Mouse (Mus musculus) liver, embryonic 13.5 days (tissue): ENCODE measurements around the gene Ulk2. TPM values are rescaled to one million over a fixed set of nuclear protein-coding genes. Genes with fewer than 3 reads are reported as not detected.
"Not testable (repeated sequence)": the region's sequence is repeated elsewhere in the genome, so short reads cannot be mapped to it uniquely, and the experiment has no call there.

Experiments
- ATAC-seq: fragments of 200-750 bp; cut with Nextera tagmentation; 2 replicates; pipeline ENCODE4 v1.8.0; 2017; ENCODE audit warnings: low read depth, mild to moderate bottlenecking, moderate number of reproducible peaks, moderate library complexity
- DNase-seq: peaks from one replicate; pipeline ENCODE4 v3.0.0; 2022
- H3K27ac ChIP-seq: fragments of 300-500 bp; sonication (generic); 2 replicates; pipeline ENCODE4 v1.5.1; 2015; ENCODE audit warnings: moderate library complexity, mild to moderate bottlenecking, inconsistent platforms
- H3K27me3 ChIP-seq: fragments of 300-500 bp; sonication (generic); 2 replicates; pipeline ENCODE4 v1.6.1; 2015; ENCODE audit warnings: mild to moderate bottlenecking, inconsistent platforms
- H3K36me3 ChIP-seq: fragments of 300-500 bp; sonication (generic); 2 replicates; pipeline ENCODE4 v1.6.1; 2015; ENCODE audit warnings: mild to moderate bottlenecking, inconsistent platforms
- H3K4me1 ChIP-seq: fragments of 300-500 bp; sonication (generic); replicated peaks from 2 replicates; pipeline ENCODE4 v1.6.1; 2015; ENCODE audit warnings: inconsistent platforms
- H3K4me2 ChIP-seq: fragments of 300-500 bp; sonication (generic); 2 replicates; pipeline ENCODE4 v1.6.1; 2015; ENCODE audit warnings: inconsistent platforms, mild to moderate bottlenecking, moderate library complexity
- H3K4me3 ChIP-seq: fragments of 300-500 bp; sonication (generic); replicated peaks from 2 replicates; pipeline ENCODE4 v1.5.1; 2015; ENCODE audit warnings: mild to moderate bottlenecking, inconsistent platforms
- H3K9ac ChIP-seq: fragments of 300-500 bp; sonication (generic); 2 replicates; pipeline ENCODE4 v1.6.1; 2015; ENCODE audit warnings: mild to moderate bottlenecking, inconsistent platforms
- H3K9me3 ChIP-seq: fragments of 300-500 bp; sonication (generic); replicated peaks from 2 replicates; pipeline ENCODE4 v1.6.1; 2016; ENCODE audit warnings: inconsistent platforms
- WGBS: fragments of 180-500 bp; shearing (Covaris S2); methylation state at CpG from one replicate; pipeline ENCODE4 v1.1.7; 2015; ENCODE audit not compliant: insufficient replicate concordance; 5-methylcytosine and 5-hydroxymethylcytosine counted together
- polyA plus RNA-seq: library from polyadenylated mRNA; unstranded; fragments of >200 nt; fragmentation: Nextera tagmentation; extraction: Ambion mirVana; gene quantifications from 2 replicates; pipeline ENCODE4 v1.2.1, GENCODE M21; 2015

Ulk2 gene
- polyA plus RNA-seq, 1 experiment from 2014 or later: 2.3 TPM

- 40% methylated on average over 3 of the region's 3 CpGs for WGBS
- H3K36me3 ChIP-seq: no peaks in the 10 kb centered on the region
Observed at GRCm38 (mm10) chr11:61851195-61851594, 3.7 kb downstream of the Ulk2 start.

GRCm38 (mm10) chr11:61840663-61841062 lies 14.2 kb downstream of the Ulk2 start:
- not testable (repeated sequence) for H3K9ac ChIP-seq, ATAC-seq, H3K4me1 ChIP-seq, H3K27ac ChIP-seq, H3K4me3 ChIP-seq, DNase-seq, H3K36me3 ChIP-seq, H3K4me2 ChIP-seq, H3K9me3 ChIP-seq, H3K27me3 ChIP-seq
- WGBS: 63% methylated on average over 3 of the region's 3 CpGs

More at GRCm38 (mm10) chr11:61851195-61851594, 3.7 kb downstream of the Ulk2 start:
- no peak overlapping the region for H3K4me2 ChIP-seq
- no peak overlapping the region for H3K27ac ChIP-seq
- no peak overlapping the region for H3K9ac ChIP-seq
- no peak for ATAC-seq
- no peak for DNase-seq
- no peaks in the 10 kb centered on the region for H3K9me3 ChIP-seq
- H3K4me3 ChIP-seq: no peak overlapping the region
- no peaks in the 10 kb centered on the region for H3K27me3 ChIP-seq
- peaks cover 17% of the 10 kb centered on the region for H3K4me1 ChIP-seq

GRCm38 (mm10) chr11:61839940-61840339 lies 14.9 kb downstream of the Ulk2 start:
- ATAC-seq (no peak), DNase-seq (no peak)
- Histone ChIP-seq H3K9me3 (no peaks in the 10 kb centered on the region), H3K4me2 (no peak overlapping the region), H3K9ac (no peak overlapping the region), H3K27me3 (no peaks in the 10 kb centered on the region), H3K4me3 (no peak overlapping the region), H3K36me3 (0 out of 2 replicates have a peak, but pooled peaks cover 3% of the 10 kb centered on the region), H3K27ac (no peak overlapping the region), H3K4me1 (peaks cover 4% of the 10 kb centered on the region; the same call in 1 of the 2 replicates)

- DNase-seq (no peak), ATAC-seq (no peak)
- Histone ChIP-seq H3K36me3 (0 out of 2 replicates have a peak, but pooled peaks cover 6% of the 10 kb centered on the region), H3K27me3 (no peaks in the 10 kb centered on the region), H3K9ac (no peak overlapping the region), H3K27ac (no peak overlapping the region), H3K4me2 (no peak overlapping the region), H3K4me3 (no peak overlapping the region), H3K9me3 (no peaks in the 10 kb centered on the region), H3K4me1 (peaks cover 4% of the 10 kb centered on the region; the same call in 1 of the 2 replicates)
- WGBS: 54% methylated on average over 1 of the region's 1 CpGs
Observed at GRCm38 (mm10) chr11:61839182-61839581, 15.7 kb downstream of the Ulk2 start.

- H3K4me3 ChIP-seq: no peak overlapping the region
- H3K9me3 ChIP-seq: no peaks in the 10 kb centered on the region
- ATAC-seq (no peak), DNase-seq (no peak)
- no peaks in the 10 kb centered on the region for H3K27me3 ChIP-seq
- 48% methylated on average over 4 of the region's 4 CpGs for WGBS
- no peak overlapping the region for H3K27ac ChIP-seq
- H3K4me2 ChIP-seq: no peak overlapping the region
- H3K9ac ChIP-seq: no peak overlapping the region
- H3K36me3 ChIP-seq: peaks cover 8% of the 10 kb centered on the region; the same call in 1 of the 2 replicates
- H3K4me1 ChIP-seq: no peaks in the 10 kb centered on the region
Observed at GRCm38 (mm10) chr11:61809793-61810192, 45.1 kb downstream of the Ulk2 start.

GRCm38 (mm10) chr11:61808551-61809117 lies 46.2 kb downstream of the Ulk2 start:
- no peak overlapping the region for H3K27ac ChIP-seq
- no peaks in the 10 kb centered on the region for H3K4me1 ChIP-seq
- no peaks in the 10 kb centered on the region for H3K9me3 ChIP-seq
- H3K9ac ChIP-seq: no peak overlapping the region
- no peaks in the 10 kb centered on the region for H3K27me3 ChIP-seq
- no peak overlapping the region for H3K4me3 ChIP-seq
- peaks cover 8% of the 10 kb centered on the region; the same call in 1 of the 2 replicates for H3K36me3 ChIP-seq
- DNase-seq (no peak), ATAC-seq (no peak)
- WGBS: 74% methylated on average over 2 of the region's 2 CpGs
- H3K4me2 ChIP-seq: no peak overlapping the region

GRCm38 (mm10) chr11:61793441-61793840 lies 61.4 kb downstream of the Ulk2 start:
- H3K4me1 ChIP-seq: no peaks in the 10 kb centered on the region
- H3K36me3 ChIP-seq: peaks cover 24% of the 10 kb centered on the region
- no peak overlapping the region for H3K27ac ChIP-seq
- H3K4me3 ChIP-seq: no peak overlapping the region
- no peak overlapping the region for H3K4me2 ChIP-seq
- ATAC-seq: no peak
- H3K9ac ChIP-seq: no peak overlapping the region
- 68% methylated on average over 1 of the region's 1 CpGs for WGBS
- no peaks in the 10 kb centered on the region for H3K27me3 ChIP-seq
- no peaks in the 10 kb centered on the region for H3K9me3 ChIP-seq
- no peak for DNase-seq

GRCm38 (mm10) chr11:61788550-61788949 lies 66.3 kb downstream of the Ulk2 start:
- Histone ChIP-seq H3K27ac (no peak overlapping the region), H3K36me3 (peaks cover 23% of the 10 kb centered on the region), H3K4me2 (no peak overlapping the region), H3K4me3 (no peak overlapping the region), H3K27me3 (no peaks in the 10 kb centered on the region), H3K4me1 (no peaks in the 10 kb centered on the region), H3K9me3 (no peaks in the 10 kb centered on the region), H3K9ac (no peak overlapping the region)
- no peak for ATAC-seq
- no peak for DNase-seq
- WGBS: 68% methylated on average over 1 of the region's 1 CpGs

- DNase-seq, H3K9ac ChIP-seq, H3K4me2 ChIP-seq, H3K36me3 ChIP-seq, ATAC-seq, H3K27ac ChIP-seq, H3K4me3 ChIP-seq, H3K4me1 ChIP-seq, H3K27me3 ChIP-seq, H3K9me3 ChIP-seq: not testable (repeated sequence)
- WGBS: 83% methylated on average over 3 of the region's 3 CpGs
Observed at GRCm38 (mm10) chr11:61782526-61782925, 72.3 kb downstream of the Ulk2 start.

- DNase-seq (no peak), ATAC-seq (no peak)
- Histone ChIP-seq H3K36me3 (peaks cover 5% of the 10 kb centered on the region; the same call in 1 of the 2 replicates), H3K4me3 (no peak overlapping the region), H3K9ac (no peak overlapping the region), H3K9me3 (no peaks in the 10 kb centered on the region), H3K4me2 (no peak overlapping the region), H3K27ac (no peak overlapping the region), H3K27me3 (no peaks in the 10 kb centered on the region), H3K4me1 (no peaks in the 10 kb centered on the region)
- 66% methylated on average over 4 of the region's 4 CpGs for WGBS
Observed at GRCm38 (mm10) chr11:61774551-61775149, 80.2 kb downstream of the Ulk2 start.

- DNase-seq (peak; percentile 99), ATAC-seq (peak; percentile 89)
- Histone ChIP-seq H3K4me1 (peaks cover 38% of the 10 kb centered on the region), H3K27ac (peak within 1 kb of the TSS; percentile 72; the same call in 1 of the 2 replicates), H3K36me3 (0 out of 2 replicates have a peak, but pooled peaks cover 3% of the 10 kb centered on the region), H3K9ac (peak within 1 kb of the TSS; percentile 74), H3K27me3 (no peaks in the 10 kb centered on the region), H3K4me2 (peak within 1 kb of the TSS; percentile 72), H3K9me3 (no peaks in the 10 kb centered on the region), H3K4me3 (peak within 1 kb of the TSS; percentile 66)
- under 1% methylated on average over 50 of the region's 51 CpGs for WGBS
Observed at GRCm38 (mm10) chr11:61761584-61762407, 93.1 kb downstream of the Ulk2 start, which contains the start of gene Prpsap2. TSS of gene Prpsap2 (minus strand) at chr11:61762088.
